Comparison of ENCODE assay signal across 8 mouse cellular contexts in genomic region chr19:26630712-26631235, GRCm38 (mm10). TPM values are rescaled to one million over a fixed set of nuclear protein-coding genes. Genes with fewer than 3 reads are reported as not detected.
DNase-seq lines count a peak whose midpoint lies in the region; ATAC-seq and TF ChIP-seq lines count a peak whose summit lies in the region.

No protein-coding gene starts in this region.

- peak overlapping the region; percentile 1; the same call in 1 of the 2 replicates for H3K27ac ChIP-seq in gastrocnemius, adult 2 months
- peak overlapping the region; percentile 49 for H3K27ac ChIP-seq in layer of hippocampus, adult 2 months
- H3K27ac ChIP-seq in liver, embryonic 12.5 days, result no peak overlapping the region

- H3K9ac ChIP-seq in liver, embryonic 12.5 days, result no peak overlapping the region

- H3K4me1 ChIP-seq in liver, embryonic 12.5 days, result no peaks in the 10 kb centered on the region

- TF ChIP-seq CTCF in gastrocnemius, adult 2 months (IDR thresholded peaks at IDR 0.05), result no peak
- no peak for TF ChIP-seq CTCF in layer of hippocampus, adult 2 months (conservative IDR thresholded peaks at IDR 0.05)

- WGBS in liver, embryonic 12.5 days (ENCODE audit: insufficient replicate concordance), result 71% methylated on average over 8 of the region's 8 CpGs

- intact Hi-C loops in gastrocnemius, adult 2 months (cut with DNase I), result no loop called here

- no peaks in the 10 kb centered on the region for H3K27me3 ChIP-seq in liver, embryonic 12.5 days (replicated peaks)

- no peak for ATAC-seq in liver, embryonic 12.5 days

- no peak overlapping the region for H3K4me3 ChIP-seq in gastrocnemius, adult 2 months
- no peak overlapping the region for H3K4me3 ChIP-seq in layer of hippocampus, adult 2 months
- H3K4me3 ChIP-seq in liver, embryonic 12.5 days, result no peak overlapping the region

- no peaks in the 10 kb centered on the region for H3K36me3 ChIP-seq in liver, embryonic 12.5 days

- no peak overlapping the region for H3K4me2 ChIP-seq in liver, embryonic 12.5 days

- peak; percentile 49 for DNase-seq in heart, postnatal 4 days
- no peak for DNase-seq in heart, adult 8-10 months (ENCODE audit: low spot score)
- DNase-seq in adrenal gland, postnatal 10 days, result peak; percentile 68
- peak; percentile 41 for DNase-seq in gastrocnemius, adult 2 months
- peak; percentile 45 to 49 for DNase-seq in layer of hippocampus, adult 2 months (ENCODE audit: low spot score in 2 of 2)
- peak; percentile 16 for DNase-seq in ovary, postnatal 14 days (ENCODE audit: low spot score)
- DNase-seq in urinary bladder, adult 18-20 months (ENCODE audit: low spot score in 2 of 2), result no peak

- no peaks in the 10 kb centered on the region for H3K9me3 ChIP-seq in liver, embryonic 12.5 days (replicated peaks)

RNA-seq across cellular contexts. Expression of gene Smarca2, which starts 25.9 kb away (rescaled TPM):
- total RNA-seq in heart, postnatal 4 days (2021), result 10 to 100 TPM; 56.7 to 57.4 TPM
- total RNA-seq in heart, adult 8-10 months (2022), result 10 to 100 TPM; 78.3 to 92.2 (median 79.8) TPM
- 10 to 100 TPM; 66.7 to 78.1 TPM for total RNA-seq in adrenal gland, postnatal 10 days (2021)
- 10 to 100 TPM; 42.9 to 59.8 TPM for total RNA-seq in gastrocnemius, adult 2 months (2021)
- total RNA-seq in layer of hippocampus, adult 2 months (2021), result 100 to 1,000 TPM; 204 to 221 TPM
- polyA plus RNA-seq in liver, embryonic 12.5 days (2016; fragmentation: Nextera tagmentation; extraction: Ambion mirVana), result 7.5 and 8.1 TPM in 2 replicates

Comparison
In these comparisons a context has a peak if more than half of its experiments do, and no peak if none do; other contexts are left out.
1. DNase-seq: peak in heart, postnatal 4 days (single experiment), adrenal gland, postnatal 10 days (single experiment), gastrocnemius, adult 2 months (single experiment), layer of hippocampus, adult 2 months (2 of 2) and ovary, postnatal 14 days (single experiment); none in heart, adult 8-10 months (single experiment) and urinary bladder, adult 18-20 months (0 of 2).